Mouse (Mus musculus) frontal cortex, postnatal 10 days (tissue): ENCODE results near the gene Sf3a2.
"Not testable (repeated sequence)": the region's sequence is repeated elsewhere in the genome, so short reads cannot be mapped to it uniquely, and the experiment has no call there.

Source experiments
- DNase-seq, 2 experiments: peaks; one replicate each; pipeline ENCODE4 v3.0.0; 2022; ENCODE audit warnings: low spot score in 2 of 2, mixed read lengths in 1 of 2

Gene Sf3a2

GRCm38 (mm10) chr10:80823847-80824643 is 26.0 kb downstream of the Sf3a2 start:
- no peak for DNase-seq

- no peak for DNase-seq
Observed at GRCm38 (mm10) chr10:80824827-80825226, 26.8 kb downstream of the Sf3a2 start.

GRCm38 (mm10) chr10:80826151-80827062 is 28.4 kb downstream of the Sf3a2 start, which contains the start of gene Oaz1:
Gene Oaz1, plus strand, starts transcription at chr10:80826656.
- peak; percentile 99 to 100 for DNase-seq

- DNase-seq, result no peak
Observed at GRCm38 (mm10) chr10:80827063-80827869, 29.3 kb downstream of the Sf3a2 start.

GRCm38 (mm10) chr10:80827870-80828420 is 29.9 kb downstream of the Sf3a2 start:
- DNase-seq, result no peak

GRCm38 (mm10) chr10:80828587-80828986 is 30.6 kb downstream of the Sf3a2 start:
- DNase-seq, result not testable (repeated sequence)

GRCm38 (mm10) chr10:80829359-80830278 is 31.6 kb downstream of the Sf3a2 start:
- DNase-seq, result no peak

GRCm38 (mm10) chr10:80831136-80831535 is 33.1 kb downstream of the Sf3a2 start:
- no peak for DNase-seq

GRCm38 (mm10) chr10:80832818-80833217 is 34.8 kb downstream of the Sf3a2 start:
- no peak for DNase-seq

GRCm38 (mm10) chr10:80835617-80836016 is 37.6 kb downstream of the Sf3a2 start:
- no peak for DNase-seq

- DNase-seq, result no peak
Observed at GRCm38 (mm10) chr10:80836949-80837379, 39.0 kb downstream of the Sf3a2 start.

GRCm38 (mm10) chr10:80837827-80838226 is 39.8 kb downstream of the Sf3a2 start:
- no peak for DNase-seq

- no peak for DNase-seq
Observed at GRCm38 (mm10) chr10:80838346-80838912, 40.4 kb downstream of the Sf3a2 start.

- DNase-seq, result no peak
Observed at GRCm38 (mm10) chr10:80839848-80840247, 41.9 kb downstream of the Sf3a2 start.

GRCm38 (mm10) chr10:80841685-80842084 is 43.7 kb downstream of the Sf3a2 start:
- DNase-seq, result no peak

GRCm38 (mm10) chr10:80842334-80842733 is 44.3 kb downstream of the Sf3a2 start:
- DNase-seq, result no peak

- no peak for DNase-seq
Observed at GRCm38 (mm10) chr10:80843087-80843930, 45.3 kb downstream of the Sf3a2 start.

- DNase-seq, result no peak
Observed at GRCm38 (mm10) chr10:80843931-80844547, 46.0 kb downstream of the Sf3a2 start, which contains the start of gene Lingo3. Gene Lingo3, minus strand, starts transcription at chr10:80844039.
